Mouse (Mus musculus) liver, embryonic 14.5 days (tissue): ENCODE measurements around the gene Zfp609. TPM values are rescaled to one million over a fixed set of nuclear protein-coding genes. Genes with fewer than 3 reads are reported as not detected.

Experiments used
- ATAC-seq: fragments of 200-750 bp; cut with Nextera tagmentation; 2 replicates; pipeline ENCODE4 v1.8.0; 2017; ENCODE audit warnings: moderate number of reproducible peaks, mild to moderate bottlenecking, moderate library complexity; ENCODE audit not compliant: insufficient read depth
- DNase-seq, 3 experiments: peaks; one replicate each; pipeline ENCODE4 v3.0.0-alpha.2; 2012 to 2013; ENCODE audit warnings: low read depth in 3 of 3, low spot score in 3 of 3
- H3K27ac ChIP-seq: fragments of 300-500 bp; sonication (generic); 2 replicates; pipeline ENCODE4 v1.5.1; 2014; ENCODE audit warnings: moderate library complexity, mild to moderate bottlenecking, control low read depth, inconsistent platforms
- H3K27me3 ChIP-seq: fragments of 300-500 bp; sonication (generic); 2 replicates; pipeline ENCODE4 v1.6.1; 2014; ENCODE audit warnings: mild to moderate bottlenecking, low read length, moderate library complexity; ENCODE audit not compliant: control insufficient read depth, insufficient read depth
- H3K36me3 ChIP-seq: fragments of 300-500 bp; sonication (generic); replicated peaks from 2 replicates; pipeline ENCODE4 v1.6.1; 2014; ENCODE audit warnings: low read depth; ENCODE audit not compliant: control insufficient read depth, insufficient read depth
- H3K4me1 ChIP-seq, 2 experiments: fragments of 200-500 bp in 1 of 2; fragments of 300-500 bp in 1 of 2; sonication (generic) in 1 of 2; replicated peaks; 2 replicates each; pipeline ENCODE4 v1.6.1; 2012 to 2014; ENCODE audit warnings: antibody characterized with exemption in 1 of 2, inconsistent platforms in 1 of 2, low read length in 1 of 2; ENCODE audit not compliant: control insufficient read depth in 2 of 2, insufficient read depth in 2 of 2
- H3K4me2 ChIP-seq: fragments of 300-500 bp; sonication (generic); 2 replicates; pipeline ENCODE4 v1.6.1; 2014; ENCODE audit warnings: low read depth, mild to moderate bottlenecking, control low read depth, moderate library complexity
- H3K4me3 ChIP-seq, 2 experiments: fragments of 200-500 bp in 1 of 2; fragments of 300-500 bp in 1 of 2; sonication (generic) in 1 of 2; 2 replicates each; pipeline ENCODE4 v1.5.1; 2012 to 2014; ENCODE audit warnings: low read depth in 2 of 2, low read length in 2 of 2, mild to moderate bottlenecking in 2 of 2, control low read depth in 1 of 2, inconsistent platforms in 1 of 2, moderate library complexity in 1 of 2; ENCODE audit not compliant: insufficient read depth in 1 of 2
- H3K9ac ChIP-seq: fragments of 300-500 bp; sonication (generic); replicated peaks from 2 replicates; pipeline ENCODE4 v1.6.1; 2014; ENCODE audit warnings: mild to moderate bottlenecking, control low read depth, moderate library complexity
- H3K9me3 ChIP-seq: fragments of 300-500 bp; sonication (generic); 2 replicates; pipeline ENCODE4 v1.6.1; 2016; ENCODE audit warnings: low read length, mixed read lengths; ENCODE audit not compliant: control insufficient read depth
- CTCF ChIP-seq: IDR thresholded peaks from 2 replicates; pipeline ENCODE4 v1.5.1; 2016; ENCODE audit warnings: antibody characterized with exemption, low read depth, control low read depth
- EP300 ChIP-seq: IDR thresholded peaks from 2 replicates; pipeline ENCODE4 v1.6.1; 2016; ENCODE audit warnings: antibody characterized with exemption, low read depth
- WGBS: fragments of 180-500 bp; shearing (Covaris S2); extraction: QIAGEN DNeasy Blood & Tissue Kit; methylation state at CpG from one replicate; pipeline ENCODE4 v1.1.7; 2014; ENCODE audit not compliant: insufficient replicate concordance; 5-methylcytosine and 5-hydroxymethylcytosine counted together
- polyA plus RNA-seq, 2 experiments: library from polyadenylated mRNA; depleted of rRNA in 1 of 2; stranded (reverse) in 1 of 2; unstranded in 1 of 2; fragments of >200 nt; fragmentation: Nextera tagmentation in 1 of 2; extraction: Ambion mirVana in 1 of 2; gene quantifications; 2 replicates each; pipeline versions ENCODE4 v1.2.1 to v1.2.3; 2012 to 2014

Zfp609 gene
- polyA plus RNA-seq (2012; rRNA removed) = 2.4 and 2.7 TPM in 2 replicates
- 1.1 and 1.2 TPM in 2 replicates for polyA plus RNA-seq (2014; fragmentation: Nextera tagmentation; extraction: Ambion mirVana)

DNA sequence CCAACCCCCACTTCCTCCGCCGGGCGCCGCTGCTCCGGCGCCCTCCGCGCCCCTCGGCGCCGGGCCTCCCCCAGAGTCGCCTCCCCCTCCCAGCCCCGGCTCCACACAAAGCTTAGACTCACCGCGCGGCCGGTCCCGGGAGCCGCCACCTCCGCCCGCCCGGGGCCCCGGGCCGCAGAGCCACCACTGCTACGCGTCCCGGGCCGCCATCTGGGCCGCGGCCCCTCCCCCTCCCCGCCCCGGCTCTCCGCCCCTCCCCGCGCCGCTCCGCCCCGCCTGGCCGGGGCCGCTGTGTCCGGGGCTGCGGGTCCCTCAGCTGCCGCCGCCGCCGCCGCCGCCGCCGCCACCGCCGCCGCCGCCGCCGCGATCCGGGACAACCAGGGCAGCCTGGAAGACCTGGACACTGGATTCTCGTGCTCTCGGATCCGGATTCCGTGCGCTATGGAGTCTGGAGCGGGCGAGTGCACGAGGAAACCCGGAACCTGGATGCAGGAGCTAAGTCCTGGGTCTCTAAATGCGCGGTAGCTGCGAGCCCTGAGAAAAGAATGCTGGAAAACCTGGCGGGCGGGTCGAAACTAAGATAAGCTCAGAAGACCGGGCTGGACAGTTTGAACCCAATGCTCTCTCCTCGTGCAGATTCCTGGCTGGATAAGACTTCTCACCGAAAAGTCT, at the start of gene Zfp609:
Gene Zfp609 (minus strand): TSS at position 221 of the 672 bp plus-strand sequence.
- WGBS = under 1% methylated on average over 75 of the region's 76 CpGs
- no peaks in the 10 kb centered on the region for H3K9me3 ChIP-seq

DNA sequence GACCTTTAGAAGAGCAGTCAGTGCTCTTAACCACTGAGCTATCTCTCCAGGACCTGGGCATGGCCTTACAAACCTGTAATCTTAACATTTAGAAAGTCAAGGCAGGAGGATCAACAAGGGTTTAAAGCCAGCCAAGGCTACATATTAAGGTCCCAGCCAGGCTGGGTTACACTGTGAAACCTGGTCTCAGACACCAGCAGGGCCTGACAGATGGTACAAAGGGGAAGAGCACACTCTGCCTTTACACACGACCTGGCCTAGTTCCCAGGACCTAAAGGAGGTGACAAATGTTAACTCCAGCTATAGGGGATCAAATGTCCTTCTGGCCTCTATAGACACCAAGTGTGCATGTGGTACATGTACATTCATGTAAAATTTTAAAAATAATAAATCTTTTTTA, 32.3 kb upstream of the Zfp609 start:
- ATAC-seq = no peak
- Histone ChIP-seq H3K4me1 (no peaks in the 10 kb centered on the region), H3K36me3 (peaks cover 6% of the 10 kb centered on the region), H3K4me3 (no peak overlapping the region), H3K9me3 (no peaks in the 10 kb centered on the region), H3K9ac (no peak overlapping the region), H3K4me2 (no peak overlapping the region), H3K27me3 (no peaks in the 10 kb centered on the region), H3K27ac (no peak overlapping the region)
- 47% methylated on average over 1 of the region's 1 CpGs for WGBS
- TF ChIP-seq CTCF (no peak), EP300 (no peak)
- no peak for DNase-seq

More for the DNA sequence above, at the start of gene Zfp609:
- Histone ChIP-seq H3K27me3 (no peaks in the 10 kb centered on the region), H3K4me1 (peaks cover 40 to 41% of the 10 kb centered on the region in 2 experiments), H3K9ac (peak within 1 kb of the TSS; percentile 81), H3K4me2 (peak within 1 kb of the TSS; percentile 90), H3K36me3 (no peaks in the 10 kb centered on the region), H3K4me3 (peak within 1 kb of the TSS; percentile 72 to 74), H3K27ac (peak within 1 kb of the TSS; percentile 84)
- DNase-seq = peak; percentile 78 to 87 (median 83)
- peak; percentile 80 for ATAC-seq
- TF ChIP-seq CTCF (0 out of 2 replicates have a peak, but pooled peaks have one; percentile 10), EP300 (no peak; the same call in 1 of the 2 replicates)

DNA sequence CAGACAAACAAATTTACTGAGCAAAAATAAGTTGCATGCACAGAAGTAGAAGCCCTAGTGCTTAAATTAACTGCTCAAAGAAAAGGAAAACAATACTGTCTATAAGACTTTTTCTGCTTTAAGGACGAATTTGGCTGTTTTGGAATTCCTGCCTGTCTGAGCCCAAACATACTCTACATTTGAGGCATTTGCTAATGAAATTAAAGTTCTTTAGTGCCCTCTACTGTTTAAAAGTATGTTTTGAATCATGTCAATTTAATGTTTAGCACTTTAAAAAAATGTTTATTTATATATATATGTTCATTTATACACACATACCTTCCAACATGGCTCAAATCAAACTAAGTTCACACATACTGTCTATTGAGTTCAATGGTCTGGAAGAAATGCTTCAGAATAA, 22.8 kb upstream of the Zfp609 start:
- peaks cover 0 to 5% of the 10 kb centered on the region in 2 experiments; a peak in 3 of 4 replicates for H3K4me1 ChIP-seq
- DNase-seq = no peak
- H3K27ac ChIP-seq = no peak overlapping the region
- no peak overlapping the region for H3K9ac ChIP-seq
- H3K4me2 ChIP-seq = no peak overlapping the region
- H3K27me3 ChIP-seq = no peaks in the 10 kb centered on the region
- H3K4me3 ChIP-seq = no peak overlapping the region
- no peak for ATAC-seq
- H3K9me3 ChIP-seq = no peaks in the 10 kb centered on the region
- WGBS = 5% methylated on average over 1 of the region's 1 CpGs
- TF ChIP-seq EP300 (no peak), CTCF (no peak; the same call in 1 of the 2 replicates)
- peaks cover 6% of the 10 kb centered on the region for H3K36me3 ChIP-seq

DNA sequence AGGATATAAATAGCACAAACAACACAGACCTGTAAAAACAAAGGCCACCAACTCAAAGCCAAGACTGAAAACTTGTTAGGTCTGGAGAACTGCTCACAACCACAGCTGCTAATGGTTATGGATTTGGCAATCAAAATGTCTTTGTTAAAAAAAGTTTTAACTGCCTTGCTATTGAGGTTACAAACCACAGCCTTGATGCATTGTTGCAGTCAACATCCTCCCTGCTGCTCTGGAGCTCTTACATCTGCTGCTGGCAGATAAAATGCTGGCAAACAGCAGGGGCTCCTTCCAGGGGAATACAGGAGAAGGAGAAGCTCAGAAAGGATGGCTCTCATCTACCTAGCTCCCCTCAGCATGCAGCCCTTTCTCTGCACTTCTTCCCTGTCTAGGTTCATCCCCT, 20.8 kb upstream of the Zfp609 start:
- Histone ChIP-seq H3K4me3 (no peak overlapping the region), H3K4me2 (no peak overlapping the region), H3K9me3 (no peaks in the 10 kb centered on the region), H3K9ac (no peak overlapping the region), H3K36me3 (peaks cover 6% of the 10 kb centered on the region), H3K27ac (no peak overlapping the region), H3K27me3 (no peaks in the 10 kb centered on the region), H3K4me1 (peaks cover 0 to 5% of the 10 kb centered on the region in 2 experiments; a peak in 3 of 4 replicates)
- ATAC-seq = no peak
- TF ChIP-seq CTCF = no peak
- TF ChIP-seq EP300 = no peak
- DNase-seq = no peak

DNA sequence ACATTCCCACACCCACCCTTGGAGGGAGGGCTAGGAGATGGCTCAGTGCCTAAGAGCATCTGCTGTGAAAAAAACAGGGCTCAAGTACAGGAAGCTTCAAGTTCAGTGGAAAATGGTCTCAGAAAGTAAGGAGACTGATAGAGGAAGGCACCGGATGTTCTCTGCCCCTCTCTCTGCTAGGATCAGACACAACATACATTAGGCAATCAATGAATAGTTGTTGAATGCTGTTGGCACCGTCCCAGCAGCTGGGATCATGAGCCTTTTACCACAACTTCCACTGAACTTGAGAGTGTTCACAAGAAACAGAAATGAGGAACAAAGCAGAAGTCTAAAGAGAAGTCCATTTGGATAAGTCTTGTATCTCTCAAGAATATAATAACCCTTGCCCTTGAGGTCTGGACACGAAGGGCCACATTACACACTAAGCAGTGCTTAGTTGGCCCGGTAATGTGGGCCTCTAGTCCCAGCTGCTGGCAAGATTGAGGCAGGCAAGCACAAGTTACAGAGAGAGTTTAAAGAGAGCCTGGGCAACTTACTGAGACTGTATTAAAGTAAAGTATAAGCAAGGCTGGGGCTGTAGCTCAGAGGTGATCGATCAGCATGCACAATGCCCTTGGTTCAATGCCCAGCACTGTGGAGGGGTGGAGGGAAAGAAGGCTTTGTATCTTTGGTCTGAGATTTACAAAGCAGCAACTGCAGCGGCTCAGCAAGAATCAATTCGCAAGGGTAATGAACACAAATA, 17.2 kb upstream of the Zfp609 start:
- no peak overlapping the region for H3K27ac ChIP-seq
- ATAC-seq (no peak), DNase-seq (no peak)
- TF ChIP-seq EP300 (no peak), CTCF (no peak)
- no peak overlapping the region for H3K4me3 ChIP-seq
- WGBS = 60% methylated on average over 7 of the region's 7 CpGs
- H3K9me3 ChIP-seq = no peaks in the 10 kb centered on the region
- no peaks in the 10 kb centered on the region for H3K36me3 ChIP-seq
- no peaks in the 10 kb centered on the region for H3K27me3 ChIP-seq
- peaks cover 0 to 5% of the 10 kb centered on the region in 2 experiments; a peak in 3 of 4 replicates for H3K4me1 ChIP-seq
- H3K9ac ChIP-seq = no peak overlapping the region
- no peak overlapping the region for H3K4me2 ChIP-seq
